Comparison of ENCODE assay signal across 17 mouse cellular contexts in genomic region chr8:122810376-122810775, GRCm38 (mm10). TPM values are rescaled to one million over a fixed set of nuclear protein-coding genes. Genes with fewer than 3 reads are reported as not detected.
DNase-seq lines count a peak whose midpoint lies in the region; ATAC-seq lines count a peak whose summit lies in the region.
"Had no signal": no experiment of that assay in that cellular context is flagged by ENCODE, and none has a peak within 500 bp of the region (broad histone marks: within the 10 kb centered on the region; RNA-seq: fewer than 3 reads in every experiment).

No protein-coding gene starts in this region.

- no peak overlapping the region for H3K4me2 ChIP-seq in forebrain, embryonic 12.5 days
- H3K4me2 ChIP-seq in forebrain, embryonic 11.5 days (ENCODE audit: low read depth, low read length, severe bottlenecking), result no peak overlapping the region
- H3K4me2 ChIP-seq in midbrain, embryonic 15.5 days, result no peak overlapping the region
- no peak overlapping the region for H3K4me2 ChIP-seq in midbrain, embryonic 11.5 days
- H3K4me2 ChIP-seq in hindbrain, embryonic 11.5 days (replicated peaks; ENCODE audit: low read depth, low read length), result no peak overlapping the region
- no peak overlapping the region for H3K4me2 ChIP-seq in neural tube, embryonic 14.5 days (ENCODE audit: low read depth, low read length)
- no peak overlapping the region for H3K4me2 ChIP-seq in forebrain, embryonic 16.5 days (ENCODE audit: low read length)
- H3K4me2 ChIP-seq: forebrain, embryonic 13.5 days; heart, embryonic 11.5 days; liver, embryonic 15.5 days had no signal

- H3K9me3 ChIP-seq in forebrain, embryonic 12.5 days, result no peaks in the 10 kb centered on the region
- H3K9me3 ChIP-seq in forebrain, embryonic 11.5 days (ENCODE audit: control insufficient read depth, low read length), result no peaks in the 10 kb centered on the region
- H3K9me3 ChIP-seq in midbrain, embryonic 15.5 days, result no peaks in the 10 kb centered on the region
- H3K9me3 ChIP-seq in midbrain, embryonic 11.5 days (ENCODE audit: control insufficient read depth, low read length), result no peaks in the 10 kb centered on the region
- no peaks in the 10 kb centered on the region for H3K9me3 ChIP-seq in hindbrain, embryonic 11.5 days (ENCODE audit: control insufficient read depth, low read length)
- no peaks in the 10 kb centered on the region for H3K9me3 ChIP-seq in neural tube, embryonic 14.5 days (ENCODE audit: control insufficient read depth, low read length)
- H3K9me3 ChIP-seq in forebrain, embryonic 16.5 days (ENCODE audit: control insufficient read depth, low read length), result no peaks in the 10 kb centered on the region
- H3K9me3 ChIP-seq: forebrain, embryonic 13.5 days; liver, embryonic 15.5 days had no signal

- no peak for DNase-seq in forebrain, embryonic 11.5 days (ENCODE audit: low spot score)
- DNase-seq in midbrain, embryonic 11.5 days (ENCODE audit: low spot score, missing footprints), result no peak
- no peak for DNase-seq in hindbrain, embryonic 11.5 days (ENCODE audit: low spot score)
- DNase-seq in layer of hippocampus, adult 8-10 months (ENCODE audit: low spot score in 2 of 2), result no peak
- DNase-seq: heart, postnatal 4 days; kidney, adult 2 months; layer of hippocampus, adult 9-11 months; right cerebral cortex, postnatal 25 days; thymus, adult 18-20 months had no signal

- H3K9ac ChIP-seq in forebrain, embryonic 12.5 days, result no peak overlapping the region
- H3K9ac ChIP-seq in forebrain, embryonic 11.5 days (ENCODE audit: low read length), result no peak overlapping the region
- H3K9ac ChIP-seq in midbrain, embryonic 15.5 days, result no peak overlapping the region
- H3K9ac ChIP-seq in midbrain, embryonic 11.5 days (ENCODE audit: low read length), result no peak overlapping the region
- H3K9ac ChIP-seq in hindbrain, embryonic 11.5 days (ENCODE audit: low read depth, low read length), result no peak overlapping the region
- H3K9ac ChIP-seq in neural tube, embryonic 14.5 days (replicated peaks; ENCODE audit: low read depth, low read length), result no peak overlapping the region
- H3K9ac ChIP-seq in forebrain, embryonic 16.5 days (replicated peaks; ENCODE audit: low read depth, low read length), result no peak overlapping the region
- H3K9ac ChIP-seq: liver, embryonic 15.5 days had no signal

- WGBS in forebrain, embryonic 12.5 days, result 82% methylated on average over 8 of the region's 8 CpGs
- 80% methylated on average over 8 of the region's 8 CpGs for WGBS in forebrain, embryonic 11.5 days
- WGBS in midbrain, embryonic 15.5 days, result 79% methylated on average over 8 of the region's 8 CpGs
- WGBS in midbrain, embryonic 11.5 days, result 86% methylated on average over 8 of the region's 8 CpGs
- WGBS in hindbrain, embryonic 11.5 days, result 81% methylated on average over 8 of the region's 8 CpGs
- 69% methylated on average over 8 of the region's 8 CpGs for WGBS in neural tube, embryonic 14.5 days
- 80% methylated on average over 8 of the region's 8 CpGs for WGBS in forebrain, embryonic 16.5 days

- peaks cover 63% of the 10 kb centered on the region for H3K4me1 ChIP-seq in forebrain, embryonic 12.5 days
- peaks cover 19% of the 10 kb centered on the region for H3K4me1 ChIP-seq in forebrain, embryonic 11.5 days (replicated peaks; ENCODE audit: control insufficient read depth, insufficient read depth, low read length)
- peaks cover 57% of the 10 kb centered on the region for H3K4me1 ChIP-seq in midbrain, embryonic 15.5 days
- H3K4me1 ChIP-seq in midbrain, embryonic 11.5 days (ENCODE audit: control insufficient read depth, insufficient read depth, low read length), result peaks cover 9% of the 10 kb centered on the region
- H3K4me1 ChIP-seq in hindbrain, embryonic 11.5 days (replicated peaks; ENCODE audit: control insufficient read depth, insufficient read depth, low read length), result peaks cover 13% of the 10 kb centered on the region
- H3K4me1 ChIP-seq in neural tube, embryonic 14.5 days (ENCODE audit: control insufficient read depth, insufficient read depth, low read length), result peaks cover 59% of the 10 kb centered on the region
- H3K4me1 ChIP-seq in forebrain, embryonic 16.5 days (replicated peaks; ENCODE audit: control insufficient read depth, insufficient read depth, low read length), result peaks cover 33% of the 10 kb centered on the region
- H3K4me1 ChIP-seq: liver, embryonic 15.5 days had no signal

- 0 out of 2 replicates have a peak overlapping the region, but pooled peaks have one; percentile 20 for H3K27ac ChIP-seq in forebrain, embryonic 12.5 days
- no peak overlapping the region for H3K27ac ChIP-seq in forebrain, embryonic 11.5 days (ENCODE audit: low read depth, low read length)
- H3K27ac ChIP-seq in midbrain, embryonic 15.5 days, result 0 out of 2 replicates have a peak overlapping the region, but pooled peaks have one; percentile 25
- no peak overlapping the region for H3K27ac ChIP-seq in midbrain, embryonic 11.5 days (ENCODE audit: low read depth, low read length)
- H3K27ac ChIP-seq in hindbrain, embryonic 11.5 days (ENCODE audit: low read depth, low read length), result 0 out of 2 replicates have a peak overlapping the region, but pooled peaks have one; percentile 64
- peak overlapping the region; percentile 74 for H3K27ac ChIP-seq in neural tube, embryonic 14.5 days (ENCODE audit: low read depth, low read length)
- no peak overlapping the region for H3K27ac ChIP-seq in forebrain, embryonic 16.5 days (ENCODE audit: low read length)
- H3K27ac ChIP-seq: forebrain, embryonic 13.5 days; liver, embryonic 15.5 days had no signal

- no peak overlapping the region for H3K4me3 ChIP-seq in forebrain, embryonic 12.5 days (replicated peaks)
- H3K4me3 ChIP-seq in forebrain, embryonic 11.5 days (ENCODE audit: low read depth, low read length), result no peak overlapping the region
- H3K4me3 ChIP-seq in midbrain, embryonic 15.5 days, result no peak overlapping the region
- H3K4me3 ChIP-seq in midbrain, embryonic 11.5 days (ENCODE audit: low read depth, low read length), result no peak overlapping the region
- H3K4me3 ChIP-seq in hindbrain, embryonic 11.5 days (ENCODE audit: low read depth, low read length), result no peak overlapping the region
- H3K4me3 ChIP-seq in neural tube, embryonic 14.5 days (ENCODE audit: low read depth, low read length), result no peak overlapping the region
- no peak overlapping the region for H3K4me3 ChIP-seq in forebrain, embryonic 16.5 days (replicated peaks; ENCODE audit: low read length)
- H3K4me3 ChIP-seq: forebrain, embryonic 13.5 days; liver, embryonic 15.5 days had no signal

- ATAC-seq in forebrain, embryonic 12.5 days (ENCODE audit: low FRiP score), result no peak
- no peak for ATAC-seq in forebrain, embryonic 11.5 days (replicated peaks; ENCODE audit: low FRiP score)
- ATAC-seq in midbrain, embryonic 15.5 days (replicated peaks), result no peak
- ATAC-seq in midbrain, embryonic 11.5 days (ENCODE audit: low FRiP score), result no peak
- ATAC-seq in hindbrain, embryonic 11.5 days (ENCODE audit: low FRiP score), result no peak
- ATAC-seq in neural tube, embryonic 14.5 days (ENCODE audit: low read depth), result 0 out of 2 replicates have a peak, but pooled peaks have one; percentile 10
- ATAC-seq in forebrain, embryonic 16.5 days, result no peak
- ATAC-seq: forebrain, embryonic 13.5 days had no signal

- H3K27me3 ChIP-seq in forebrain, embryonic 12.5 days, result peaks cover 75% of the 10 kb centered on the region
- peaks cover 24% of the 10 kb centered on the region for H3K27me3 ChIP-seq in forebrain, embryonic 11.5 days (ENCODE audit: control insufficient read depth, insufficient read depth, low read length)
- no peaks in the 10 kb centered on the region for H3K27me3 ChIP-seq in midbrain, embryonic 15.5 days (replicated peaks)
- H3K27me3 ChIP-seq in midbrain, embryonic 11.5 days (ENCODE audit: control insufficient read depth, insufficient read depth, low read length), result no peaks in the 10 kb centered on the region
- no peaks in the 10 kb centered on the region for H3K27me3 ChIP-seq in hindbrain, embryonic 11.5 days (ENCODE audit: control insufficient read depth, insufficient read depth, low read length)
- H3K27me3 ChIP-seq in neural tube, embryonic 14.5 days (ENCODE audit: control insufficient read depth, insufficient read depth, low read length), result no peaks in the 10 kb centered on the region
- H3K27me3 ChIP-seq in forebrain, embryonic 16.5 days (replicated peaks; ENCODE audit: control insufficient read depth, insufficient read depth, low read length), result no peaks in the 10 kb centered on the region

- 0 out of 2 replicates have a peak, but pooled peaks cover 6% of the 10 kb centered on the region for H3K36me3 ChIP-seq in forebrain, embryonic 12.5 days (replicated peaks)
- H3K36me3 ChIP-seq in forebrain, embryonic 11.5 days (ENCODE audit: control insufficient read depth, insufficient read depth, low read length), result no peaks in the 10 kb centered on the region
- H3K36me3 ChIP-seq in midbrain, embryonic 15.5 days (replicated peaks), result no peaks in the 10 kb centered on the region
- H3K36me3 ChIP-seq in midbrain, embryonic 11.5 days (ENCODE audit: control insufficient read depth, insufficient read depth, low read length), result no peaks in the 10 kb centered on the region; the same call in 1 of the 2 replicates
- H3K36me3 ChIP-seq in hindbrain, embryonic 11.5 days (ENCODE audit: control insufficient read depth, insufficient read depth, low read length), result no peaks in the 10 kb centered on the region
- no peaks in the 10 kb centered on the region for H3K36me3 ChIP-seq in neural tube, embryonic 14.5 days (ENCODE audit: control insufficient read depth, insufficient read depth, low read length)
- H3K36me3 ChIP-seq in forebrain, embryonic 16.5 days (ENCODE audit: control insufficient read depth, insufficient read depth), result no peaks in the 10 kb centered on the region
- H3K36me3 ChIP-seq: liver, embryonic 15.5 days had no signal

RNA-seq across cellular contexts. Expression of gene Acsf3, which starts 35.1 kb away (rescaled TPM):
- 16.1 and 17.3 TPM in 2 replicates for polyA plus RNA-seq in forebrain, embryonic 12.5 days (2016; fragmentation: Nextera tagmentation; extraction: Ambion mirVana)
- polyA plus RNA-seq in forebrain, embryonic 11.5 days (2014; fragmentation: Nextera tagmentation; extraction: Ambion mirVana), result 15.6 and 16.3 TPM in 2 replicates
- polyA plus RNA-seq in midbrain, embryonic 15.5 days (2015; fragmentation: Nextera tagmentation; extraction: Ambion mirVana), result 16.4 and 18.3 TPM in 2 replicates
- polyA plus RNA-seq in midbrain, embryonic 11.5 days (2014; fragmentation: Nextera tagmentation; extraction: Ambion mirVana), result 13.9 and 14.9 TPM in 2 replicates
- 11.5 and 15.4 TPM in 2 replicates for polyA plus RNA-seq in hindbrain, embryonic 11.5 days (2014; fragmentation: Nextera tagmentation; extraction: Ambion mirVana)
- polyA plus RNA-seq in neural tube, embryonic 14.5 days (2014; fragmentation: Nextera tagmentation; extraction: Ambion mirVana), result 16.2 and 16.3 TPM in 2 replicates
- 13.6 and 15.9 TPM in 2 replicates for polyA plus RNA-seq in forebrain, embryonic 16.5 days (2015; fragmentation: Nextera tagmentation; extraction: Ambion mirVana)
- 10 to 100 TPM; 21.9 to 26.7 (median 23.9) TPM for total RNA-seq in layer of hippocampus, adult 8-10 months (2022)

RNA-seq across cellular contexts. Expression of gene Cdh15, which starts 37.4 kb away (rescaled TPM):
- polyA plus RNA-seq in forebrain, embryonic 12.5 days (2016; fragmentation: Nextera tagmentation; extraction: Ambion mirVana), result 0.51 and 0.73 TPM in 2 replicates
- 0.56 and 0.92 TPM in 2 replicates for polyA plus RNA-seq in forebrain, embryonic 11.5 days (2014; fragmentation: Nextera tagmentation; extraction: Ambion mirVana)
- polyA plus RNA-seq in midbrain, embryonic 15.5 days (2015; fragmentation: Nextera tagmentation; extraction: Ambion mirVana), result 2.0 and 2.1 TPM in 2 replicates
- polyA plus RNA-seq in midbrain, embryonic 11.5 days (2014; fragmentation: Nextera tagmentation; extraction: Ambion mirVana), result 0.47 and 0.59 TPM in 2 replicates
- polyA plus RNA-seq in hindbrain, embryonic 11.5 days (2014; fragmentation: Nextera tagmentation; extraction: Ambion mirVana), result 0.86 and 1.7 TPM in 2 replicates
- polyA plus RNA-seq in neural tube, embryonic 14.5 days (2014; fragmentation: Nextera tagmentation; extraction: Ambion mirVana), result 1.4 and 2.2 TPM in 2 replicates
- polyA plus RNA-seq in forebrain, embryonic 16.5 days (2015; fragmentation: Nextera tagmentation; extraction: Ambion mirVana), result 1.2 and 1.6 TPM in 2 replicates
- total RNA-seq in layer of hippocampus, adult 8-10 months (2022), result 1 to 10 TPM; 1.0 to 1.3 (median 1.2) TPM
- total RNA-seq: common myeloid progenitor, adult 5-6 weeks had no signal

Comparison
In these comparisons a context has a peak if more than half of its experiments do, and no peak if none do; other contexts are left out.
1. H3K27ac ChIP-seq: peak in forebrain, embryonic 12.5 days (single experiment), midbrain, embryonic 15.5 days (single experiment), hindbrain, embryonic 11.5 days (single experiment) and neural tube, embryonic 14.5 days (single experiment); none in forebrain, embryonic 11.5 days (single experiment), midbrain, embryonic 11.5 days (single experiment) and forebrain, embryonic 16.5 days (single experiment).